Mouse (Mus musculus): Measurements from ENCODE around the gene Sult1d1. TPM values are rescaled to one million over a fixed set of nuclear protein-coding genes. Genes with fewer than 3 reads are reported as not detected.

Sult1d1 gene
- polyA plus RNA-seq (2016; fragmentation: Nextera tagmentation; extraction: Ambion mirVana): not detected in 2 replicates

GRCm38 (mm10) chr5:87568845-87569244, at the start of gene Sult1d1:
Gene Sult1d1, minus strand, starts transcription at chr5:87569027.
- WGBS: 87% methylated on average over 5 of the region's 5 CpGs
- no peaks in the 10 kb centered on the region for H3K36me3 ChIP-seq
- DNase-seq (ENCODE audit: low spot score): no peak

GRCm38 (mm10) chr5:87615128-87615390, 46.2 kb upstream of the Sult1d1 start:
- no peaks in the 10 kb centered on the region for H3K27me3 ChIP-seq (ENCODE audit: low read depth, poor library complexity, severe bottlenecking)
- no peak overlapping the region for H3K4me3 ChIP-seq
- WGBS: 87% methylated on average over 2 of the region's 2 CpGs
- H3K4me1 ChIP-seq: no peaks in the 10 kb centered on the region
- no peaks in the 10 kb centered on the region for H3K9me3 ChIP-seq (replicated peaks)
- no peak for DNase-seq (ENCODE audit: low spot score)
- no peak overlapping the region for H3K27ac ChIP-seq (replicated peaks)
- no peaks in the 10 kb centered on the region for H3K36me3 ChIP-seq

More at GRCm38 (mm10) chr5:87568845-87569244, at the start of gene Sult1d1:
- Histone ChIP-seq H3K4me1 (no peaks in the 10 kb centered on the region), H3K27ac (replicated peaks) (no peak within 1 kb of the TSS), H3K9me3 (replicated peaks) (no peaks in the 10 kb centered on the region), H3K4me3 (no peak within 1 kb of the TSS), H3K27me3 (ENCODE audit: low read depth, poor library complexity, severe bottlenecking) (no peaks in the 10 kb centered on the region)

- Histone ChIP-seq H3K9me3 (replicated peaks) (no peaks in the 10 kb centered on the region), H3K27me3 (ENCODE audit: low read depth, poor library complexity, severe bottlenecking) (no peaks in the 10 kb centered on the region), H3K4me3 (no peak overlapping the region), H3K4me1 (no peaks in the 10 kb centered on the region), H3K36me3 (no peaks in the 10 kb centered on the region), H3K27ac (replicated peaks) (no peak overlapping the region)
- DNase-seq (ENCODE audit: low spot score): no peak
These were observed 45.7 kb upstream of the Sult1d1 start for GRCm38 (mm10) chr5:87614364-87615127.

GRCm38 (mm10) chr5:87601018-87601417, 32.2 kb upstream of the Sult1d1 start:
- H3K9me3 ChIP-seq (replicated peaks): no peaks in the 10 kb centered on the region
- no peak for DNase-seq (ENCODE audit: low spot score)
- no peaks in the 10 kb centered on the region for H3K36me3 ChIP-seq
- no peak overlapping the region for H3K4me3 ChIP-seq
- 85% methylated on average over 3 of the region's 3 CpGs for WGBS
- no peak overlapping the region for H3K27ac ChIP-seq (replicated peaks)
- no peaks in the 10 kb centered on the region for H3K4me1 ChIP-seq
- H3K27me3 ChIP-seq (ENCODE audit: low read depth, poor library complexity, severe bottlenecking): no peaks in the 10 kb centered on the region

GRCm38 (mm10) chr5:87597891-87598290, 29.1 kb upstream of the Sult1d1 start:
- Histone ChIP-seq H3K36me3 (no peaks in the 10 kb centered on the region), H3K9me3 (replicated peaks) (no peaks in the 10 kb centered on the region), H3K4me3 (no peak overlapping the region), H3K4me1 (no peaks in the 10 kb centered on the region), H3K27ac (replicated peaks) (no peak overlapping the region), H3K27me3 (ENCODE audit: low read depth, poor library complexity, severe bottlenecking) (no peaks in the 10 kb centered on the region)
- no peak for DNase-seq (ENCODE audit: low spot score)
- 85% methylated on average over 2 of the region's 2 CpGs for WGBS

GRCm38 (mm10) chr5:87591494-87591893, 22.7 kb upstream of the Sult1d1 start, which contains the start of gene Sult1e1:
Gene Sult1e1, minus strand, starts transcription at chr5:87591594.
- 88% methylated on average over 5 of the region's 5 CpGs for WGBS
- no peaks in the 10 kb centered on the region for H3K9me3 ChIP-seq (replicated peaks)
- no peaks in the 10 kb centered on the region for H3K27me3 ChIP-seq (ENCODE audit: low read depth, poor library complexity, severe bottlenecking)
- no peak within 1 kb of the TSS for H3K4me3 ChIP-seq
- no peaks in the 10 kb centered on the region for H3K36me3 ChIP-seq
- H3K4me1 ChIP-seq: no peaks in the 10 kb centered on the region
- no peak within 1 kb of the TSS for H3K27ac ChIP-seq (replicated peaks)
- no peak for DNase-seq (ENCODE audit: low spot score)

- WGBS: 90% methylated on average over 2 of the region's 2 CpGs
These were observed 21.1 kb upstream of the Sult1d1 start for GRCm38 (mm10) chr5:87589916-87590315.

GRCm38 (mm10) chr5:87580389-87580788, 11.6 kb upstream of the Sult1d1 start:
- H3K4me3 ChIP-seq: no peak overlapping the region
- DNase-seq (ENCODE audit: low spot score): no peak
- WGBS: 90% methylated on average over 1 of the region's 1 CpGs

More at GRCm38 (mm10) chr5:87589916-87590315, 21.1 kb upstream of the Sult1d1 start:
- DNase-seq (ENCODE audit: low spot score): no peak
- no peaks in the 10 kb centered on the region for H3K36me3 ChIP-seq
- no peaks in the 10 kb centered on the region for H3K27me3 ChIP-seq (ENCODE audit: low read depth, poor library complexity, severe bottlenecking)
- H3K4me3 ChIP-seq: no peak overlapping the region
- no peaks in the 10 kb centered on the region for H3K9me3 ChIP-seq (replicated peaks)
- H3K27ac ChIP-seq (replicated peaks): no peak overlapping the region
- no peaks in the 10 kb centered on the region for H3K4me1 ChIP-seq

GRCm38 (mm10) chr5:87574174-87574573, 5.3 kb upstream of the Sult1d1 start:
- no peaks in the 10 kb centered on the region for H3K4me1 ChIP-seq
- DNase-seq (ENCODE audit: low spot score): no peak
- no peak overlapping the region for H3K4me3 ChIP-seq
- H3K36me3 ChIP-seq: no peaks in the 10 kb centered on the region
- 63% methylated on average over 1 of the region's 1 CpGs for WGBS
- H3K27ac ChIP-seq (replicated peaks): no peak overlapping the region
- no peaks in the 10 kb centered on the region for H3K27me3 ChIP-seq (ENCODE audit: low read depth, poor library complexity, severe bottlenecking)
- no peaks in the 10 kb centered on the region for H3K9me3 ChIP-seq (replicated peaks)

More at GRCm38 (mm10) chr5:87580389-87580788, 11.6 kb upstream of the Sult1d1 start:
- Histone ChIP-seq H3K27ac (replicated peaks) (no peak overlapping the region), H3K27me3 (ENCODE audit: low read depth, poor library complexity, severe bottlenecking) (no peaks in the 10 kb centered on the region), H3K36me3 (no peaks in the 10 kb centered on the region), H3K9me3 (replicated peaks) (no peaks in the 10 kb centered on the region), H3K4me1 (no peaks in the 10 kb centered on the region)

GRCm38 (mm10) chr5:87573490-87573889, 4.7 kb upstream of the Sult1d1 start:
- Histone ChIP-seq H3K27me3 (ENCODE audit: low read depth, poor library complexity, severe bottlenecking) (no peaks in the 10 kb centered on the region), H3K4me3 (no peak overlapping the region), H3K9me3 (replicated peaks) (no peaks in the 10 kb centered on the region), H3K27ac (replicated peaks) (no peak overlapping the region), H3K4me1 (no peaks in the 10 kb centered on the region), H3K36me3 (no peaks in the 10 kb centered on the region)
- DNase-seq (ENCODE audit: low spot score): no peak
- WGBS: 73% methylated on average over 5 of the region's 5 CpGs

- Histone ChIP-seq H3K27ac (replicated peaks) (no peak overlapping the region), H3K27me3 (ENCODE audit: low read depth, poor library complexity, severe bottlenecking) (no peaks in the 10 kb centered on the region), H3K9me3 (replicated peaks) (no peaks in the 10 kb centered on the region), H3K36me3 (no peaks in the 10 kb centered on the region), H3K4me1 (no peaks in the 10 kb centered on the region), H3K4me3 (no peak overlapping the region)
- DNase-seq (ENCODE audit: low spot score): no peak
- 88% methylated on average over 6 of the region's 6 CpGs for WGBS
These were observed 4.0 kb upstream of the Sult1d1 start for GRCm38 (mm10) chr5:87572781-87573180.

GRCm38 (mm10) chr5:87567306-87567705, 1.5 kb downstream of the Sult1d1 start:
- Histone ChIP-seq H3K36me3 (no peaks in the 10 kb centered on the region), H3K4me1 (no peaks in the 10 kb centered on the region), H3K27me3 (ENCODE audit: low read depth, poor library complexity, severe bottlenecking) (no peaks in the 10 kb centered on the region), H3K9me3 (replicated peaks) (no peaks in the 10 kb centered on the region), H3K4me3 (no peak overlapping the region), H3K27ac (replicated peaks) (no peak overlapping the region)
- no peak for DNase-seq (ENCODE audit: low spot score)
- 83% methylated on average over 1 of the region's 1 CpGs for WGBS

GRCm38 (mm10) chr5:87562966-87563365, 5.9 kb downstream of the Sult1d1 start:
- no peak overlapping the region for H3K4me3 ChIP-seq
- no peaks in the 10 kb centered on the region for H3K4me1 ChIP-seq
- no peak for DNase-seq (ENCODE audit: low spot score)
- no peaks in the 10 kb centered on the region for H3K36me3 ChIP-seq
- H3K9me3 ChIP-seq (replicated peaks): no peaks in the 10 kb centered on the region
- H3K27me3 ChIP-seq (ENCODE audit: low read depth, poor library complexity, severe bottlenecking): no peaks in the 10 kb centered on the region
- no peak overlapping the region for H3K27ac ChIP-seq (replicated peaks)

Measured in midbrain, embryonic 10.5 days (tissue).